Mouse (Mus musculus): ENCODE results near the gene Nox4.

Gene Nox4

DNA sequence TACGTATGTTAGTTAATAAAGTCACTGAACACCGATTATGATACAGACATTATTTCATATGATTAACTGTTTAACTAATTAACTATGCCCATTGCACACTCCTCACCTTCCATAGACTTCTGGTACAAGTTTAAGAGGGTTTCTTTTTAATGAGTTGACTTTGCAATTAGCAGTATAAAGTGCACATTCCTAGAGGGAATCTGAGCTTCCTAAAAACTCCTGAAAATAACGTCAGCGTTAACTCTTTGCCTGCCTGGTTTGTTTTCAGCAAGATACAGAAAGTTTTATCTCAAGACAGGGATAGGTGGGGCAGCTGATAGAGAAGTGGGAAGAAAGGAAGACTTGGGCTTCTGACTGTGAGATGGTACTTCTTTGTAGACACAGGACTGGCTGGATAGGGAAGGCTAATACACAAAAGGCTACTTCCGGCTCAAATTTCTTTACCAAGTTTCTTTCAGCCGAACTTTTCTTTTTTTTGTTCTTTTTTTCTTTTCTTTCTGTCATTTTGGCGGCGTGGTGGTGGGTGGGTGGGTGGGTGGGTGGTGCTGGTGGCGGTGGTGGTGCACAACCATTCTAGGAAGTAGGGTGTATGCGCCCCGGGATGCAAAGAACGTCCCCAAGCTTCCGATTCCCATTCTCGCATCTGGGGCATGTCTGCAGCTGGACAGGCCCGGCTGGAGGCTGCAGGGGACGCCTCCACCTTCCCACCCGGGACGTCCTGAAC lies at the start of gene Nox4:
Gene Nox4, plus strand, starts transcription at position 241 of the 724 bp plus-strand sequence.
- DNase-seq (ENCODE audit: low spot score) = no peak

DNA sequence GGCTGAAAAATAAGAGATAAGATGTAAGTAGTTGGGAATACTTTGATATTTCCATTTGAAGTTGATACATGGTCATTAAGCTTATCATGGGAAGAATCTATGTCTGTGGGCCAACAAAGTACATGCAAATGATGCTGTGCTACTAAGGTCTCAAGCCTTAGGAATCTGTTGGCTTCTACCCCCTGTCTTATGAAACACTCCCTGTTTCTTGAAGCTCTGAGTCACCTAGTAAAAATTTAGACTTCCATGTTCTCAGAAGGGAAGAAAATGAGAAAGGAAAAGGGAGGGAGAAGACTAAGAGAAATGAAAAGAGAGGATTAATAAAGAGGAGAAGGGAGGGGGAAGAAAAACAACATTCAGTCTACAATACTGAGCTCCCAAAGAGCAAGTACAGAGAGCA lies 41.1 kb upstream of the Nox4 start:
- no peak for DNase-seq (ENCODE audit: low spot score)

DNA sequence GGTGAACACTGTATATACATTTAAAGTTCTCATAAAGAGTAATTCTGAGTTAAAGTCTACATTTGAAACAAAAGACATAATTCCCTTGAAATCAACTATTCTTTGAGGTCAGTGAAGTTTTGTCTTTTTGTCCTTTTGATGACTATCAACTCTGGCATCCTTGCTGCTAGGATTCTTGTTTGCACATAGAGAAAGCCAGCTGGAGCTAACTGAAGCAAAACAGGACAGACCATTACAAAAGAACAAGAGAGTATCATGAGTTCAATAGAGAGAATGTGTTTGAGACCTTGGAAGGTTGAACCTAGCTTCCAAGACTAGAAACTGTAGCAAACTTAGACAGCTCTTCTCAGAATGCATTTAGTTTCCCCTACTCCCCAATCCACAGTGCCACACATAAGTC lies 24.2 kb upstream of the Nox4 start:
- DNase-seq (ENCODE audit: low spot score) = no peak

DNA sequence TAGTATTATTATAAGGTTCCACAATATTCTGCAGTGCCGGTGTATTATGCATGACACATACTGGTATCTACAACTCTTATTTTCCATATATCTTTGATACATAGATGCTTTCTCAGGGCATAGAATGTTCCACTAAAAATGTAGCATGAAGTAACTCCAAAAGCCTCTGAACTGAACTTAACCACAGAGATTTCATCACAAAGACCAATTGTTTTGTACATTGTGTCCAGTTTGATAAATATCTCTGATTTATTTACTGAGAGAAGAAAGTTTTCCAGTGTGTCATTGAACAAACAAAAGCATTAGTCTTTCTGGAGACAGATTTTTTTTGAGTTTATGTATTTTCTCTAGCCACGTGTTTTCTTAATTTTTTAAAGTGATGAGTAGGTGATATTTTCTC lies 23.1 kb upstream of the Nox4 start:
- DNase-seq (ENCODE audit: low spot score) = no peak

DNA sequence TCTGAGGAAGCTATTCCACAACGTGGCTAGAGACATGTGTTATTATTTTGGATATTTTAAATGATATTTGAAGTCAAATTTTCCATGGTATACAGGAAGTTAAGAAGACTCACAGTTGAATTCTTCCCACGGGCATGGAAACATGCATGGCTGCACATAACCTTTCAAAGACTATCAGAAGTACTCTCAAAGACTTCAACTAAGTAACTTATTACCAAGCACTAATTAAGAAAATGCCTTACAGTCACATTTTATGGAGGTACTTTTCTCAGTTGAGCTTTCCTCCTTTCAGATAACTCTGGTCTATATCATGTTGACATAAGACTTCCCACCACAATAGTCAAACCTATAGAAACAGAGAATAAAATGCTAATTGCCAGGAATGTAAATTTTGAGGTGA lies 20.3 kb upstream of the Nox4 start:
- DNase-seq (ENCODE audit: low spot score) = no peak

DNA sequence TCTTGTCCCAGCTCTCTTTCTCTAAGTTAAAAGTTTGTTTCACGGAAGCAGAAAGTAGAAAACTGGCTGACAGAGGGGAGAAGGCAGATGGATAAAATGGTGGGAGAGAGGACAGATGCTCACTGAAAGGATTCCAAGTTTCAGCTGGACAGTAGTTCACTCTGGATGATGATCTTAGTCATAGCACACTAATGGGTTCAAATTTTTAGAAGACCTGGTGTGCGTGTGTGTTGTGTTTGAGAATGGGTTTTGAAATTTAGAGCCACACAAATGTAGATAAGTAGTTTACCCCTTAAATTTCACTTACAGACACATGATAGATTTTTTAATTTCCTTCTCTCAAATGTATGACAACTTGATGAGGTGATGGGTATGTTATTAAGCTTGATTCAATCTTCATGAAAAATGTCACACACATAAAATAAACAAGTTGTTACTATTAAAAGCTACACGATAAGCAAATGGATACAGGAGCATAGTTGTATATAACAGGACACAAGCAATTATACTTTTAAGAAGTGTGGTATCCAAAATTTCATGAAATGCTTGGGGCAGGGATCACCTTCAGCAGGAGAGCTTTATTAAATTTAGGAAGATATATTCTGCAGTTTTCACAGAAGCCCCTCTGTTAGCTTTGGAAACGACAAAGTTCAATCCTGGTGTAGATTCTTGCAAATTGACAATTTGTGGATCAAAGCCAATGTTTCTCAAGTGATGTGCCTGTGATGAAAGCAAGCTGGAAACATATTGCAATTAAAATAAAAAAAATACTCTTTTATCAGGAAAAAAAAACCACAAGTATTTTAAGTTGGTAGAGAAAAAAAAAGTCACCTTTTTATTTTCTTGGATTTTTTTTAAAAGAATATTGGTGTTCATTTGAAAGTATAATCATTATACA lies 18.6 kb upstream of the Nox4 start:
- DNase-seq (ENCODE audit: low spot score) = no peak

DNA sequence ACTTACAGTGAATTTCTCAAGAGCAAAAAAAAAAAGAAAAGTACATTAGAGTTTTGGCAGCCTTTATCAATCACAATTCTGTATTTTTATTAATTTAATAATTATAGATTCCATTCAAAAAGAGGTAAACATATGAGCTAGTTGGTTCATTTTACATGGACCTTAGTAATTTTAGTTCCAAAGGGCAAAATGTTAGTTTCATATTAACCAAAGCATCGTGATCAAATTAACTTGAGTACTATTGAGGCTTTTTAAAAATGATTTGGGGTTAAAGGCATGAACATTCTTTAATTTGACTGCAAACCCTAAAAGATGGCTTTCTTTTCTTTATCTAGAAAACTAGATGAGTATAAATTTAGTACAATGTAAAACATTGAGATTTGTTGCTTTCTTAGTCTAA lies 16.4 kb upstream of the Nox4 start:
- DNase-seq (ENCODE audit: low spot score) = no peak

DNA sequence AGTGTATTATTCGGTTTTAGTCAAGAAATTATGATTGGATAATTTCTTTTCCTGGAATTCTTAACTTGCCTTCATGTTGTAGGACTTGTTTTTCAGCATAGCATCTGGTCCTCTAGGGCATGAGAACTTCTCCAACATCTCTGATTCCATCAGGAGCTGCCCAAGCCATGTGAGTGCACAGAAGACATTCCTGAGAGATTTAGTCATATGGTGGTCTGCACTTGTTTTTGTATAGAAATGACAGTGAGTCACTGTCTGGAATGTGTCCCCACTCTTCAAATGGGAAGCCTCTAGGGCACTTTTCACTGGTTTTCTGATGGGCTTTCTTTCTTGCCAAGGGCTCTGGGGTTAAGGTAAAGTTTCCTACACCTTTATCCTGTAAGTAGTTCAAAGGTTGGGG lies 4.8 kb upstream of the Nox4 start:
- DNase-seq (ENCODE audit: low spot score) = no peak

DNA sequence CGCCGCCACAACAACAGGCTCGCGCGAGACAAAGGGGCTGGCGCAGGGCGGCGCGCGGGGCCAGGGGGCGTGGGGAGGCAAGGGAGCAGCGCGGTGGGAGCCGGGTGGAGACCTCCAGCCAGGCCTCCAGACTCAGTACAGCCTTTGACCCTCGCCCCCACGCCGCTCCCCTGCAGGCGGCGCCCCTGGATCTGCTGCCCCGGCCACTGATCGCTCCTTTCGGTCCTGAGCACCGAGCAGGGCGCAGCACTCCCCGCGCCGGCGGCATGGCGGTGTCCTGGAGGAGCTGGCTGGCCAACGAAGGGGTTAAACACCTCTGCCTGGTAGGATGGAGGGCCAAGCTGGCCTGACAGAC lies 661 bp downstream of the Nox4 start:
- peak; percentile 41 for DNase-seq (ENCODE audit: low spot score)

DNA sequence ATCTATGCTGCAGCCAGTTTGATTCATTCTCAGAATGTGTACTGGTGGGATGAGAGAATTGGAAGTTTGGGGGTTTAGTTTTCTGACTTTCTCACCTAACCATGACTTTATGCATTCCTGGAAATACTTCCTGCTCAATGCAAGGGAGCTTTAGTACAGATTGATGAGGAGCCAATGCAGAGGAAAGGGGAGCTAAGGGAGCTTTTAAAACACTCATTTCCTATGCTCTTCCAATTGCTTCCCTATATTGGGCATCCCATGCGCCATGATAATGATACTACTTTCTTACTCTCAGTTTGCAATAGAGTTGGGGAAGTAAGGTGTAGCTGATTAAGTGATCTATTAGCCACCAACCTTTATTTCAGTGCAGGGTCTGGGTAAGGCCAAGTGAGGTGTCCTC lies 1.0 kb downstream of the Nox4 start:
- no peak for DNase-seq (ENCODE audit: low spot score)

DNA sequence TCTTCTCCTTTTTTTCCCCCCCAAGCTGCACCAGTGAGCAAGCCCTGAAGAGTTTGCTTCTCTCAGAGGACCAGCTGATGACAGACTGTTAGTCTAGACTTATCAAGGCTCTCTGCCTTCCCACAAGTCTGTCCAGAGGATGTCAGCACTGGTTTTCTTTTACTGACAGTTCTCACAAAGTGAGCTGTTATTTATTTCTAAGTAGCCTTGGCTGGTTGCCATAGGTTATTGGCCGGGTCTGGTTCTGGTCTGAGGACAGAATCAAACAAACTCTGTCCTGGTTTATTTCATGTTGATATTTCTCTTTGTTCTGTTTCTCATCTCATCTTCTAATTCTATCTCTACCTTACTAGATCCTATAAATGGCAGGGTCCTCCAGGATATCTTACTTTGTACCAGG lies 2.0 kb downstream of the Nox4 start:
- DNase-seq (ENCODE audit: low spot score) = no peak

DNA sequence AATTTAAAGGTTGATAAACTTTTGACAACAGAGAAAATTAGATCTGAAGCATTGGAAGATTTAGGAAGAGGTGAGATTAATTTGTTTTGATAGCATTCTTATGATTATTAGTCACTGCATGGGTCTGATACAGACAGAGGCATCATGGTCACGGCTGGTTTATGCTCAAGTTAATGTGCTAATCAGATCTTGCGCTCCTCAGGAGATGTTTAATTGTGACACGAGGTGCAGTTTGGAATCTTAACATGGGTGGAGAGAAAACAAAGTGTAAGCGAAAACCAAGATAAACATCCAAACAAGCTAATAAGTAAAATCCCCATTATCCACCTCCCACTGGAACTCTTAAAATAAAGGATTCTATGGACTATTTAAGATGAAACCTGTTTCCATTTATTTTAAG lies 6.2 kb downstream of the Nox4 start:
- no peak for DNase-seq (ENCODE audit: low spot score)

DNA sequence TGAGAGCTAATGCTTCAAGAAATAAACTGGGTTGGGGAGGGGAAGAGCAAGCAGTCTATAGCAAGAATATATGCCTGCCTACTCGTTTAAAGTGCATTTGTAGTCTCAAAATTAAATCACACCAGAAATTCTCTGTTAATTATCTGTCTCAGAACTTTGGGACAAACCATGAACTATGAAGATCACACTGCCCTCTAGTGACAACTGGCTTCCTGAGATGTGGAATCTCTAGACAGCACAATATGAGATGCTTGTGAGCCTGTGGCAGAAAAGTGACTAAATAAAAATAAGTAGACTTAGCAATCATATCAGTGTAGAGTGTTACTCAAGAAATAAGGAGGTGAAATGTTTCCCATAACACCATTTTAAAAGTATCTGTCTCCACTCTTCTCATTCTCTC lies 31.3 kb downstream of the Nox4 start:
- no peak for DNase-seq (ENCODE audit: low spot score)

DNA sequence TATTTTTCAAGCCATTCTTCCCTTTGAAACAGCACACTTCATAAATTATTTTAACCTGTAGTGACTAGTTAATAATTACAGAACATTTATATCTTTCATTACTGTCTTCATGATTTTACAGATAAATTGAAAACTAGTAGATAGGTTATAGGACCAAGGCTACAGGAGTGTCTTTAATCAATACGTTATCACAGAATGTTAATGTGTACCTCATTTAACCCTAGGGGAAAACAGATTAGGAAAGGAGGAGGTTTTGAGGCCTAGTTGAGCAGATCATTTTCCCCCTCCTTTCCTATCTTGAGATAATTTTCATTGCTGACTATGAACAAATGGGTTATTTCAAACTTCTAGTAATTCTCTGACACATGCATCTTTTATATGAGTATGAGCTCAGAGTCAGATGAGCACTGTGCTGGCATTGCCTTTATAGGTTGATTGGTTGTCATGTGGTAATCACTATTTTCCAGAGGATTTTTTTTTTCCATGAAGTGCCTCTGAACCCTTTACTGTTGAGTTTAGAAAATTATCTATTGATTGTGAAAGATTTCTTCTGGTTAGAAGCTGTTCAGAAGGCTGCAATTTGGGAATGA lies 57.9 kb downstream of the Nox4 start:
- no peak for DNase-seq (ENCODE audit: low spot score)

DNA sequence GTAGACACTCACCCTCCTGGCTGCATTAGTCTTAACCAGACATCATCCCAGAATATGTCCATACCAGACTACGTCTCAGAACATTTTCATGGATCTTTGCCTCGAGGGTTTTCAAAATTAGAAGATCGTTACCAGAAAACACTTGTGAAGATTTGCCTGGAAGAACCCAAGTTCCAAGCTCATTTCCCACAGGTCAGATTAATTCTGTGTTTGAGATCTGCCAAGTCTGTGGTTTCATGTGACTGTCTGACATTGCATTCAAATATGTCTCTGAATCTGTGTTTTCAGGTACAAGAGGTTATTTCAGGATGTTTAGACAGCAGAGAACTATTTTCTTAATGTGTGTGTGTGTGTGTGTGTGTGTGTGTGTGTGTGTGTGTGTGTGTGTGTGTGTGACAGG lies 75.7 kb downstream of the Nox4 start:
- DNase-seq (ENCODE audit: low spot score) = no peak

DNA sequence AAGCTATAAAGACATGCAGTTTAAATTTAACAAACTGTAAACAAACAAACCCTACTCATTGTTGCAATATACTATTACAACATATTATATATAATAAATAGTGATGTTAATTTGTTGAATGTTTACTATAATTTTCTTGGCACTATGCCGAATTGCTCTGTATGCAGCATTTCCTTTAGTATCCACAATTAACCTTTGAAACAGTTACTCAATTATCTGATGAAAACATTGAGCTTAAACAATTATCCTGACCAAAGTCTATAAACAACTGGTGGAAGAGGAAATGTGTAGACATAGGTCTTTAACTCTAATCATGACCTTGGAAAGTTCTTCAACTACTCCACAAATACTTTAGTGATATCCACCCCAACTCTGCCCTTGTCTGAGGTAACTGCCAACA lies 76.2 kb downstream of the Nox4 start:
- DNase-seq (ENCODE audit: low spot score) = no peak

DNA sequence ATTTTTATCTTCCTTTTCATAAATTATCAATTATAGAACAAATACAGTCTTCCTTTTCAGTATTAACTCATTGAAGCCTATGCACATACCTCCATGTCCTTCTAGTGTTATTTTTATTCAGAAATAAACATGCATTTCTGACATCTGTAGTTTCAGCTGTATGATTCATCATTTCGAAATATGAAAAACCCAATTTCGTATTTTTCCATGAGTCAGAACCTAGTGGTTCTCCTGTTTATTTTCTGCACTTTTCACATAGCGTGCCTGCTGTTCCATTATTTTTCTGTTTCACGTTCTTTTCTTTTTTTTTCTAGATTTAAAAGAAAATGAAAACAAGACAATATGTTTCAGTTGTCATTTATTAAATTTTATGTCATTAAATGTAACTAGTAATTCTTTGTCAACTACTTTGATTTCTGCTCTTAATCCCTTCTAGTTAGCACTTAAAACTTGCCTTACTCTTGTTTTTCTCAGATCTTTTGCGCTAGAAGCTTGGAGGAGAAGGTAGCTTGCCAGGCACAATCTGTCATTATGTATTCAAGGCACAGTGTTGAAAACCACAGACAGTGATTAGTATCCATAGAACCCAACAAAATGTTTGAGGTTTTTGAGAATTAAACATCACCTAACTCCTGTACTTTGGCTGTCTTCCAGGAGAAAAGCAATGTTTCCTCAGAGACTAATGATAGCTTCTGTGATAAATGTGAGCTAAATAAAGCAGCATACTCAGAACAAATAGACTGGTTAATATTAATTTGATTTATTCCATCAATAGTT lies 85.1 kb downstream of the Nox4 start:
- no peak for DNase-seq (ENCODE audit: low spot score)

DNA sequence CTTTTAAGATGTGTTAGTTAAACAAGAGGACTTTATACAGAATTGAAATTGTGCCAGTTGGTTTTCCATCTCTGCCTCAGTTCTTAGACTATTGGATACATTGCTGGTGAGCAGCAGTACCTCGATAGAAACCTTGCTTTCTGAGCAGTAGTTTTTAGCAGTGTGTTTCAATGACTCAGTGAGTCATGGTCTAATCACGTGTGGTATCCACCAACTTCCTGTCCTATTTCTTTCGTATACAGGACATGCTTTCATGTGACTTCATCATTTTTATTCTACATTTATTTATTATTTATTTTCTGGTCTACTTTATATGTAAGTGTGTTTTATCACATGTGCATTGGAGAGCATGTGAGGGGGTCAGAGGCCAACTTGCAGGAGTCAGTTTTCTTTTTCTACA lies 99.7 kb downstream of the Nox4 start:
- no peak for DNase-seq (ENCODE audit: low spot score)

DNA sequence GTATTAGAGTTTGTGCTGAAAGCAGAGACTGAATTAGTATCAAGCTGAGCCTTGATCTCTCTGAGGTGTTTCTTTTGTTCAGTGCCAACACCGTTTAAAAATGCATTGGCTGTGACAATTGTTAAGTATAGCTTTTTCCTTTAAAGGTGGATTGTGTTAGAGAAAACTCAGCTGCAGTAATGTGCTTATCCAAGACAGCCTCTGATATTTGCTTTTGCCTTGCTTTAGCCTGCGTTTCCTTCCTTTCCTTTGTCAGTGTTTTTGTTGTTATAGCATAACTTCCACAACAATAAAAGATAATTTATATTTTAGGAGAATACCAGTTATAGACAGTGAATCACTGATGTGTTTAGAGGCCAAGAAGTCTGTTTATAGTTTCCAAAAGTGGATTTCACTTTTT lies 106.9 kb downstream of the Nox4 start:
- no peak for DNase-seq (ENCODE audit: low spot score)

DNA sequence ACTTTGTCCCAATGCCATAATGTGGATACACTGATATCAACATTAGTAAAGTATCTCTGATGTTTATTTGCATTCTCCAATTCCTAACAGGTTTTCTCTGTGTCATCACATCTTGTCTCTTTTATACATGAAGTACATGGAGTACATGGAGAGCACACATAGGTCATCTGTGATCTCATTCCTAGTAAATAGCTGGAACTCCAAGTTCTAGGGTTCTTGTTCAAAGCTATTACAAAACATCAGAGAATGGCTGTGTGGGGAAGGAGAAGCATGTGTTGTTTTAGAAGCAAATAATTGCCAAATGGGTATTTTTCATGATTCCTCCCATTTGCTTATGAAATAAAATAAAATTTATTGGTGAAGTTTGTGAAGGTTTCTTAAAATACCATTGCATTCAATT lies 121.9 kb downstream of the Nox4 start:
- DNase-seq (ENCODE audit: low spot score) = no peak

DNA sequence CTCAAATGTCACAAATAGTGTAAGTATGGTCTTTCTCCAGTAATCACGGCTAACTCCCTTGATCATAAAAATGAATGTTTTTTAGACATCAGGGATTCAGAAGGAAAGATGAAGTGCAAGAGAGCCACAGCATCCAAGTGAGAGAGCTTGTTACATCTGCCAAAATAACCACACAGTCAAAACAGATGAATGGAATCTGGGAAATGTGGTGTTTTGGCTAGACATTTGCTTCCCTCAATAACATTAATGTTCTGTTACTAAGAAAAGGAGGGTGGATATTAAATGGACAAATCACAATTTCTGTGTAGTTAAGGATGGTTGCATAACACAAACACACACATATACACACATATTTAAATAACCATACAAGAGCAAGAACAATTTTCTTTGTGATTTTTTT lies 123.2 kb downstream of the Nox4 start:
- DNase-seq (ENCODE audit: low spot score) = no peak

DNA sequence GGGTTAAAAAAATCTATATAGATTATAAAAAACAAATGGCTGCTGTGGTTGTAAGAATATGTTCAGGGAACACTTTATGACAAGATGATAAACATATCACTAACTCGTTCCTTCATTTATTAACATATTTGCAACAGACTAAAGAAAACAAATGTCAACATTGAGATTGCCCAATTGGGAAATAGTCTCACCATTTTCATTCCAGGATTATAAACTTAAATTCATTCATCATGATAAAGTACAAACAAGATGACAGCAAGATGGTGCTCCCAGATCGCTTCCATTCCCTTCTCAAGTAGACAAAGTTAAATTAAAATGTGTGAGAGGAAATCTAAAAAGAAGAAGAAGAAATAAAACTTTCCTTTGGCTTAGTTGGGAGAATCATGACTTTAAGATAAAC lies 124.9 kb downstream of the Nox4 start:
- DNase-seq (ENCODE audit: low spot score) = no peak

DNA sequence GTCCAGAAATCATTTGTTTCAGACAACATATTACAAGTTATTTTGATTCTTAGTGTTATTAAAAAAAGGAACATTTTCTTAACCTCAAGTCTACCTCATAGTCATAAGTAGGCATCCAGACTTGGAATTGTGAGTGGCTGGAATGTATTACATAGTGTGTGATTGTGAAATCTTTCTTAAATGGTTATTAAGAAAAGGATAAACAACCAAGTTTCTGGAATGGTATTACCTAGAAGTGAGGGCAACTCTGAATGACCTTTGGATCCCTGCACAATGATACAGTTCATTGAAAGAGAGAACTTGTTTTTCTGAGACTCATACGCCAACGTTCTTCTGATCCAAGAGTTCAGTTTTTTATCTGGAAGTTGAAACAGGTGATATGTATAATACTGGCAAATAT lies 125.4 kb downstream of the Nox4 start:
- no peak for DNase-seq (ENCODE audit: low spot score)
